Mouse (Mus musculus) E14TG2a.4 (cell line): ENCODE results near the gene Gm17349.

ENCODE experiments used
- CTCF ChIP-seq: conservative IDR thresholded peaks from 2 replicates; pipeline ENCODE4 v1.5.1; 2014; ENCODE audit warnings: low read length
- POU5F1 ChIP-seq: IDR thresholded peaks from 2 replicates; pipeline ENCODE4 v1.6.1; 2014; ENCODE audit warnings: low read length, borderline replicate concordance

- TF ChIP-seq CTCF (peak; percentile 94), POU5F1 (no peak)
Observed at GRCm38 (mm10) chr15:99688712-99689111, 16.6 kb downstream of the Gm17349 start.
